Mouse (Mus musculus) neural tube, embryonic 14.5 days (tissue): ENCODE measurements around the gene Arpc1b. TPM values are rescaled to one million over a fixed set of nuclear protein-coding genes. Genes with fewer than 3 reads are reported as not detected.

ENCODE experiments used
- ATAC-seq: fragments of 200-750 bp; cut with Nextera tagmentation; 2 replicates; pipeline ENCODE4 v1.8.0; 2017; ENCODE audit warnings: low read depth, mild to moderate bottlenecking, moderate TSS enrichment, moderate library complexity
- H3K27ac ChIP-seq: fragments of 300-500 bp; sonication (generic); 2 replicates; pipeline ENCODE4 v1.5.1; 2014; ENCODE audit warnings: low read depth, mild to moderate bottlenecking, control low read depth, low read length, moderate library complexity, mixed read lengths
- H3K27me3 ChIP-seq: fragments of 300-500 bp; sonication (generic); 2 replicates; pipeline ENCODE4 v1.6.1; 2014; ENCODE audit warnings: low read length; ENCODE audit not compliant: control insufficient read depth, insufficient read depth
- H3K36me3 ChIP-seq: fragments of 300-500 bp; sonication (generic); 2 replicates; pipeline ENCODE4 v1.6.1; 2014; ENCODE audit warnings: low read length, mixed read lengths; ENCODE audit not compliant: control insufficient read depth, insufficient read depth
- H3K4me1 ChIP-seq: fragments of 300-500 bp; sonication (generic); 2 replicates; pipeline ENCODE4 v1.6.1; 2014; ENCODE audit warnings: low read length; ENCODE audit not compliant: control insufficient read depth, insufficient read depth
- H3K4me2 ChIP-seq: fragments of 300-500 bp; sonication (generic); 2 replicates; pipeline ENCODE4 v1.6.1; 2014; ENCODE audit warnings: mild to moderate bottlenecking, low read depth, low read length, control low read depth
- H3K4me3 ChIP-seq: fragments of 300-500 bp; sonication (generic); 2 replicates; pipeline ENCODE4 v1.5.1; 2014; ENCODE audit warnings: low read depth, low read length, control low read depth, mixed read lengths
- H3K9ac ChIP-seq: fragments of 300-500 bp; sonication (generic); replicated peaks from 2 replicates; pipeline ENCODE4 v1.6.1; 2014; ENCODE audit warnings: low read depth, mild to moderate bottlenecking, control low read depth, low read length, mixed read lengths
- H3K9me3 ChIP-seq: fragments of 300-500 bp; sonication (generic); 2 replicates; pipeline ENCODE4 v1.6.1; 2016; ENCODE audit warnings: low read length; ENCODE audit not compliant: control insufficient read depth
- WGBS: fragments of 180-500 bp; shearing (Covaris S2); extraction: QIAGEN DNeasy Blood & Tissue Kit; methylation state at CpG from one replicate; pipeline ENCODE4 v1.1.7; 2014; 5-methylcytosine and 5-hydroxymethylcytosine counted together
- polyA plus RNA-seq: library from polyadenylated mRNA; unstranded; fragments of >200 nt; fragmentation: Nextera tagmentation; extraction: Ambion mirVana; gene quantifications from 2 replicates; pipeline ENCODE4 v1.2.1, GENCODE M21; 2014

The Arpc1b gene
- polyA plus RNA-seq, 1 experiment from 2014 or later: 14.1 TPM

- Histone ChIP-seq H3K4me3 (no peak overlapping the region), H3K27me3 (no peaks in the 10 kb centered on the region), H3K9me3 (no peaks in the 10 kb centered on the region), H3K27ac (no peak overlapping the region), H3K9ac (no peak overlapping the region), H3K4me1 (no peaks in the 10 kb centered on the region), H3K36me3 (peaks cover 79% of the 10 kb centered on the region), H3K4me2 (no peak overlapping the region)
- WGBS: 75% methylated on average over 9 of the region's 9 CpGs
- ATAC-seq: peak; percentile 65; the same call in 1 of the 2 replicates
These were observed 9.7 kb upstream of the Arpc1b start for GRCm38 (mm10) chr5:145104328-145104727.

GRCm38 (mm10) chr5:145105694-145106275 is 8.2 kb upstream of the Arpc1b start:
- Histone ChIP-seq H3K27ac (no peak overlapping the region), H3K4me2 (no peak overlapping the region)
- 98% methylated on average over 9 of the region's 9 CpGs for WGBS

GRCm38 (mm10) chr5:145110401-145110800 is 3.6 kb upstream of the Arpc1b start:
- Histone ChIP-seq H3K27me3 (no peaks in the 10 kb centered on the region), H3K4me3 (no peak overlapping the region), H3K27ac (no peak overlapping the region), H3K4me2 (no peak overlapping the region), H3K4me1 (no peaks in the 10 kb centered on the region), H3K36me3 (peaks cover 46% of the 10 kb centered on the region), H3K9ac (no peak overlapping the region), H3K9me3 (no peaks in the 10 kb centered on the region)
- no peak for ATAC-seq
- WGBS: 90% methylated on average over 6 of the region's 6 CpGs

More at GRCm38 (mm10) chr5:145105694-145106275, 8.2 kb upstream of the Arpc1b start:
- Histone ChIP-seq H3K36me3 (peaks cover 79% of the 10 kb centered on the region), H3K27me3 (no peaks in the 10 kb centered on the region), H3K9ac (no peak overlapping the region), H3K9me3 (no peaks in the 10 kb centered on the region), H3K4me1 (no peaks in the 10 kb centered on the region), H3K4me3 (no peak overlapping the region)
- ATAC-seq: no peak

- ATAC-seq: no peak
- WGBS: 77% methylated on average over 8 of the region's 8 CpGs
- Histone ChIP-seq H3K4me3 (no peak overlapping the region), H3K36me3 (peaks cover 27% of the 10 kb centered on the region), H3K9me3 (no peaks in the 10 kb centered on the region), H3K9ac (no peak overlapping the region), H3K4me1 (no peaks in the 10 kb centered on the region), H3K27ac (no peak overlapping the region), H3K4me2 (no peak overlapping the region), H3K27me3 (no peaks in the 10 kb centered on the region)
These were observed 1.4 kb upstream of the Arpc1b start for GRCm38 (mm10) chr5:145112566-145112965.

GRCm38 (mm10) chr5:145113416-145113815 is 599 bp upstream of the Arpc1b start:
- H3K27me3 ChIP-seq: no peaks in the 10 kb centered on the region
- no peaks in the 10 kb centered on the region for H3K4me1 ChIP-seq
- H3K9me3 ChIP-seq: no peaks in the 10 kb centered on the region
- H3K36me3 ChIP-seq: peaks cover 20% of the 10 kb centered on the region
- no peak overlapping the region for H3K4me3 ChIP-seq
- H3K27ac ChIP-seq: no peak overlapping the region
- 39% methylated on average over 2 of the region's 2 CpGs for WGBS
- peak overlapping the region; percentile 52; the same call in 1 of the 2 replicates for H3K4me2 ChIP-seq
- H3K9ac ChIP-seq: no peak overlapping the region
- ATAC-seq: no peak

- Histone ChIP-seq H3K4me2 (peak overlapping the region; percentile 52), H3K27me3 (no peaks in the 10 kb centered on the region), H3K9ac (peak overlapping the region; percentile 47), H3K4me1 (no peaks in the 10 kb centered on the region), H3K4me3 (peak overlapping the region; percentile 37), H3K36me3 (peaks cover 6% of the 10 kb centered on the region), H3K9me3 (no peaks in the 10 kb centered on the region), H3K27ac (no peak overlapping the region)
- WGBS: 20% methylated on average over 33 of the region's 40 CpGs
- 0 out of 2 replicates have a peak, but pooled peaks have one; percentile 18 for ATAC-seq
These were observed 825 bp downstream of the Arpc1b start for GRCm38 (mm10) chr5:145114606-145115473.

- no peak for ATAC-seq
- no peak overlapping the region for H3K4me2 ChIP-seq
- H3K27me3 ChIP-seq: no peaks in the 10 kb centered on the region
- WGBS: 95% methylated on average over 5 of the region's 5 CpGs
- no peaks in the 10 kb centered on the region for H3K9me3 ChIP-seq
- no peak overlapping the region for H3K9ac ChIP-seq
- H3K4me3 ChIP-seq: no peak overlapping the region
- H3K27ac ChIP-seq: no peak overlapping the region
- H3K36me3 ChIP-seq: no peaks in the 10 kb centered on the region; the same call in 1 of the 2 replicates
- no peaks in the 10 kb centered on the region for H3K4me1 ChIP-seq
These were observed 1.7 kb downstream of the Arpc1b start for GRCm38 (mm10) chr5:145115736-145116135.

- Histone ChIP-seq H3K4me3 (no peak overlapping the region), H3K4me2 (no peak overlapping the region), H3K27ac (no peak overlapping the region), H3K36me3 (no peaks in the 10 kb centered on the region), H3K4me1 (no peaks in the 10 kb centered on the region), H3K27me3 (no peaks in the 10 kb centered on the region), H3K9me3 (no peaks in the 10 kb centered on the region), H3K9ac (no peak overlapping the region)
- no peak for ATAC-seq
- WGBS: 40% methylated on average over 4 of the region's 4 CpGs
These were observed 2.3 kb downstream of the Arpc1b start for GRCm38 (mm10) chr5:145116316-145116715.

GRCm38 (mm10) chr5:145116916-145117315 is 2.9 kb downstream of the Arpc1b start:
- Histone ChIP-seq H3K4me3 (no peak overlapping the region), H3K9me3 (no peaks in the 10 kb centered on the region), H3K4me2 (no peak overlapping the region), H3K27ac (no peak overlapping the region), H3K9ac (no peak overlapping the region), H3K4me1 (no peaks in the 10 kb centered on the region), H3K36me3 (no peaks in the 10 kb centered on the region), H3K27me3 (no peaks in the 10 kb centered on the region)
- 45% methylated on average over 10 of the region's 10 CpGs for WGBS
- ATAC-seq: no peak
